Mouse (Mus musculus) lung, adult 2 months (tissue): ENCODE measurements around the gene Gm10272.

Source experiments
- CTCF ChIP-seq: fragments of 200-500 bp; IDR thresholded peaks from 2 replicates; pipeline ENCODE4 v1.5.1; 2011; ENCODE audit warnings: mild to moderate bottlenecking, low read length, control low read depth; ENCODE audit not compliant: insufficient read depth
- POLR2A ChIP-seq: fragments of 200-500 bp; IDR thresholded peaks from 2 replicates; pipeline ENCODE4 v1.6.1; 2011; ENCODE audit warnings: low read depth, mild to moderate bottlenecking, control low read depth, low read length, borderline replicate concordance; ENCODE audit errors: extremely low read depth

DNA sequence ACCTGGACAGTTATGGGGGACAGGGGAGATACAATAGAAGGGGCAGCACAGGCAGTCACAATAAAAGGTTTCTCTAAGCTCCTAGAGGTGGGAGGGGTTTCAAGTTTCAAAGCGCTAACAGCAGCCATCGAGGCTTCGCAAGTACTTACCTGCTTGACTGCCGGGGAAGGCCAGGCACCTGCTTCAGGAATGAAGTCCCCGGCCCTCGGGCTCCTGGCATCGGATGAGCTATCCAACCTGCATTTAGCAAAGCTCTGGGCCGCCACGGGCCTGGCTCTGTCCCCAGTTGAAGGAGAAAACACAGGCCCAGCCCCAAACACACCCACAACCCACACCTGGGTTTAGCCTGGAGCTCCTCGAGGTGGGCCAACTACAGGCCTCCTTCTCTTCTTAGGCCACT is 19.4 kb upstream of the Gm10272 start:
- TF ChIP-seq CTCF, result no peak
- TF ChIP-seq POLR2A, result no peak
